Mouse (Mus musculus): ENCODE data around the gene Gstm5. TPM values are rescaled to one million over a fixed set of nuclear protein-coding genes. Genes with fewer than 3 reads are reported as not detected.

The Gstm5 gene
- 496 TPM for polyA plus RNA-seq (2015; fragmentation: Illumina TruSeq; extraction: RNeasy Lipid Tissue Mini Kit (QIAGEN cat#74804); ENCODE audit: low read depth, low replicate concordance)

DNA sequence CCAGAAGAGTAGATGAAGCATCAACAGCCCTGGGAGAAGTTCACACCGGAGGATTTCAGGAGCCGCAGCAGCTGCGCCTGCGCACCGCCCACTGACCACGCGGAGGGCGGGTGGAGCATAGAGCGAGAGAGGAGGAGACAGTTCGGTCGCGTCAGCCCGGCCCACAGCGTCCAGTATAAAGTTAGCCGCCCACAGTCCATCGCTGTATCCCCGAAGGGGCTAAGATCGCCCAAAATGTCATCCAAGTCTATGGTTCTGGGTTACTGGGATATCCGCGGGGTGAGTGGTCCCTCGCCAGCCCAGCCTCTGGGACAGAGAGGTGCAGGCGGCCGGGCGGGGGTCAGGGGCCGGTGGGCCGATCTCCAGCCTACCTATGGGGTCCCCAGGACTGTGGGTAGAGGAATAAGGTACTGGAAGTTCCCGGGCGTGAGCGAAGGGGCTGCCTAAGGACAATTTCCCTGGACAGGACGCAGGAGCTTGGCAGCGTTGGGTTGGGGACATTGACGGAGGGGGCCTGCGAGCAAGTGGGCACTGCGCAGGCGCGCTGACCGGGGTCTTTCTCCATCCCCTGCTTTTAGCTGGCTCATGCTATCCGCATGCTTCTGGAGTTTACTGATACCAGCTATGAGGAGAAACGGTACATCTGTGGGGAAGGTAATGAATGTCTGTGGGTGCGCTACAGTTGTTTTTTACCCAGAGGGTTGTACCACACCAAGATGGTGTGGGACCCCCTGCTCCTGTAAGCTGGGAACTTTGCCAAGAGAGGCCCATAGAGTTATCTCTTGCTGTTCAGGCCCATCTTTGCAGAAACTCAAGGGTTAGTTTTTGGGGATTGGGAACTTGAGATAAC, at the start of gene Gstm5:
TSS of gene Gstm5 (plus strand) at position 102 of the 850 bp plus-strand sequence.

DNA sequence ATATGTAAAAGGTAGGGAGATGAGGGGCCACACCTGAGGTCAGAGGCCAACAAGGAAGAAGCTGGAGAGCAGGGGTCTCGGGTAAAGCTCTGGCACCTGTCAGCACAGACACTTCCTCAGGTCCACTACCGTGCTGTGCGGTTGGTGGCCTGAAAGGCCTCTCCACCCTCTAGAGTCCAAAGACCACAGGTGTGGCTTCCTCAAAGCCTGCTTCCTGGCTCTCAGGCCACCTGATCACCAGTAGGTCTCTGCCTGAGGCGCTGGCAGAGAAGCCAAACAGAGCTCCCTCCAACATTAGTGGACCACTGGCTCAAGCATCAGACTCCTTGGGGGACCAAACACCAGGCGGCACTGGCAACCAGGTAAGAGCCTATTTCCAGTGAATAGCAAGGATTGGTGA, 18.6 kb upstream of the Gstm5 start, which contains the start of gene Eps8l3:
TSS of gene Eps8l3 (plus strand) at position 225 of the 400 bp plus-strand sequence.

DNA sequence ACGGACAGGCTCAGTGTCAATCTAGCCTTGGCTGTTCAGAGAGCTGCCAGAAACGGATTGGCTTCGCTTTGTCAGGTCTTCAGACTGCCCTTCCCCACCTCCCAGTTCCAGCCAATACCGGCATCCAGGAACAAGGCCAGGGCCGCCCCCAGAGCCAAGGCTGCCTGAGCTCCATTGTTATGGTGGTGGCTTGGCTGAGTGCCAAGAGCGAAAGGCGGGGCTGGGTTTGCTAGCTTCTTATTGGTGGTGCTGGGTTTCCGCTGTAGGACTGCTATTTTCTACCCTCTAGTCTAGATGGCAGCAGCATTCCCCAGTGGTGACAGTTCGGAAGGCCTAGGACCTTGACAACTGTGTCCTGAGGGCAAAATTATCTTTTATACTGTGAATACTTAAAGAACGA, 36.0 kb downstream of the Gstm5 start, which contains the start of gene Gstm7:
TSS of gene Gstm7 (minus strand) at position 148 of the 400 bp plus-strand sequence.

DNA sequence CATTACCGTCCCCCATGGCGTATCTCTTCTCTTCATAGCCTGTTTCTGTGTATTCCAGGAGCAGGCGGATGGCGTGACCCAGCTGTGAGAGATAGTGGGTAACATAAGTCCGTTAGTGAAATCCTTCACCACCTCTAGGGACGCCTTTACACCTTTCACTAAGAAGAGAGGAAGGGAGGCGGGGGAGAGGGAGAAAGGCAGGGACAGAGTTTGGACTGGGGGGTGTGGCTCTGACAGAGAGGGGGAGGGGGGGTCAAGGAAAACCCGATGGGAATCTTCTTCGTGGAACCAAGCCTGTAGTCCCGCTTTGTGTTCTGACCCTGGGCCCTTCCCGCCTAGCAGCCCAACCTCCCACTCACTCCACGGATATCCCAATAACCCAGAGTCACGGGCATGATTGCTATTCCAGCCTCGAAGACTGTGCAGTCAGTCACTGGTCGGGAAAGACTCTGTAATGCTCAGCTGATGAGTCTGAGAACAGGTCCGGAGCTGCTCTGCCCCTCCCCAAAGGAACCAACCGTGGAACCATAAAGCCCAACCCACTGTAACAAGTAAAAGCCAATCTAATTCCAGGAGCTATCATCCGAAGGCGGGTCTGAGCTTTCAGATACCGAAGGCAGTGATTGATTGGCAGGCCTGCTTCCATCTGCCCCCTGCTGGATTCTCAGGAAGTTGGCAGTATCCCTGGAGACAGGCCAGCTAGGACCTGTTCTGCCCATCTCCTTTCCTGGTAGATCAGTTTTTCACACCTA, 47.8 kb downstream of the Gstm5 start, which contains the start of gene Gstm6:
TSS of gene Gstm6 (minus strand) at position 511 of the 752 bp plus-strand sequence.

Other genes with a start within 250 kb of the Gstm5 start
- 308 TPM for gene Ahcyl1, start 199.3 kb upstream of the Gstm5 start, polyA plus RNA-seq (2015; fragmentation: Illumina TruSeq; extraction: RNeasy Lipid Tissue Mini Kit (QIAGEN cat#74804); ENCODE audit: low read depth, low replicate concordance)
- gene Csf1, start 135.4 kb upstream of the Gstm5 start, polyA plus RNA-seq (2015; fragmentation: Illumina TruSeq; extraction: RNeasy Lipid Tissue Mini Kit (QIAGEN cat#74804); ENCODE audit: low read depth, low replicate concordance) = 12.9 TPM
- not detected for gene Eps8l3, start 18.6 kb upstream of the Gstm5 start, polyA plus RNA-seq (2015; fragmentation: Illumina TruSeq; extraction: RNeasy Lipid Tissue Mini Kit (QIAGEN cat#74804); ENCODE audit: low read depth, low replicate concordance)
- 39.0 TPM for gene Gstm7, start 36.0 kb downstream of the Gstm5 start, polyA plus RNA-seq (2015; fragmentation: Illumina TruSeq; extraction: RNeasy Lipid Tissue Mini Kit (QIAGEN cat#74804); ENCODE audit: low read depth, low replicate concordance)
- 13.1 TPM for gene Gstm6, start 47.9 kb downstream of the Gstm5 start, polyA plus RNA-seq (2015; fragmentation: Illumina TruSeq; extraction: RNeasy Lipid Tissue Mini Kit (QIAGEN cat#74804); ENCODE audit: low read depth, low replicate concordance)
- gene Gstm3, start 73.5 kb downstream of the Gstm5 start, polyA plus RNA-seq (2015; fragmentation: Illumina TruSeq; extraction: RNeasy Lipid Tissue Mini Kit (QIAGEN cat#74804); ENCODE audit: low read depth, low replicate concordance) = not detected
- gene Gstm2, start 90.6 kb downstream of the Gstm5 start, polyA plus RNA-seq (2015; fragmentation: Illumina TruSeq; extraction: RNeasy Lipid Tissue Mini Kit (QIAGEN cat#74804); ENCODE audit: low read depth, low replicate concordance) = 4.4 TPM
- 334 TPM for gene Gstm1, start 122.2 kb downstream of the Gstm5 start, polyA plus RNA-seq (2015; fragmentation: Illumina TruSeq; extraction: RNeasy Lipid Tissue Mini Kit (QIAGEN cat#74804); ENCODE audit: low read depth, low replicate concordance)
- gene Gstm4, start 149.1 kb downstream of the Gstm5 start, polyA plus RNA-seq (2015; fragmentation: Illumina TruSeq; extraction: RNeasy Lipid Tissue Mini Kit (QIAGEN cat#74804); ENCODE audit: low read depth, low replicate concordance) = 11.8 TPM
- gene Ampd2, start 190.8 kb downstream of the Gstm5 start, polyA plus RNA-seq (2015; fragmentation: Illumina TruSeq; extraction: RNeasy Lipid Tissue Mini Kit (QIAGEN cat#74804); ENCODE audit: low read depth, low replicate concordance) = 48.7 TPM
- not detected for gene Gnat2, start 197.0 kb downstream of the Gstm5 start, polyA plus RNA-seq (2015; fragmentation: Illumina TruSeq; extraction: RNeasy Lipid Tissue Mini Kit (QIAGEN cat#74804); ENCODE audit: low read depth, low replicate concordance)

Measured in brain, adult 10 weeks (tissue).